Mouse (Mus musculus) neutrophil, adult 5-6 weeks (primary cell): ENCODE data around the gene Isoc2b. TPM values are rescaled to one million over a fixed set of nuclear protein-coding genes. Genes with fewer than 3 reads are reported as not detected.
"Not testable (repeated sequence)": the region's sequence is repeated elsewhere in the genome, so short reads cannot be mapped to it uniquely, and the experiment has no call there.

Source experiments
- ATAC-seq: fragments of 151-379, 151-347 bp; 2 replicates; pipeline ENCODE4 v1.8.0; 2017; ENCODE audit warnings: mild to moderate bottlenecking, moderate TSS enrichment; ENCODE audit not compliant: insufficient number of reproducible peaks, poor library complexity, low FRiP score, severe bottlenecking; ENCODE audit errors: extremely low read depth
- total RNA-seq: library from RNA; stranded (forward); fragments of 200-1000 nt; gene quantifications from 2 replicates; pipeline ENCODE4 v1.2.3, GENCODE M21; 2017

Isoc2b gene
- total RNA-seq, 1 experiment from 2014 or later = 12.2 TPM

- peak; percentile 99 for ATAC-seq
These were observed 6.7 kb upstream of the Isoc2b start, which contains the start of gene Isoc2a for GRCm38 (mm10) chr7:4876753-4877221. Gene Isoc2a, plus strand, starts transcription at chr7:4877153.

DNA sequence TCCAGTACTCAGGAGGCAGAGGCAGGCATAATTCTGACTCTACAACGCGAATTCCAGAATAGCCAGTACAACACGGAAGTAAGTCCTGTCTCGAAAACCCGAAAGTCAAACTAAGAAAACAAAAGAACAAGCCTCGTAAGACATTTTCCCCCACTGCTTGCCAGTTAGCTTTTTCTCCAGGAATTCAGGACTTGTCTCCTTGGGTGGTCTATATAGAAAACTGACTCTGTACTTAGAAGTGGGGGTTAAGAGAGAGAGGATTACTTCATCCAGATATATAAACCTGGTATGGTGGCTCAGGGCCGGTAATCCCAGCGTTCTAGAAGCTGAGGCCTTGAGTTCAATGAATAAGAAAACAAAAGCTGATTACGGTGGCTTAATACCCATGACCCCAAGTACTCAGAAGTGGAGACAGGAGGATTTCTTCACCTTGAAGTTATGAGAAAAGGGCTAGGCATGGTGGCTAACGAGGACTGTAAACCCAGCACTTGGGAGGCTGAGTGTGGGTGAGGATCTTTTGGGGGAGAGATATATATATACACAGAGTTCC lies 3.4 kb downstream of the Isoc2b start:
- ATAC-seq = no peak

DNA sequence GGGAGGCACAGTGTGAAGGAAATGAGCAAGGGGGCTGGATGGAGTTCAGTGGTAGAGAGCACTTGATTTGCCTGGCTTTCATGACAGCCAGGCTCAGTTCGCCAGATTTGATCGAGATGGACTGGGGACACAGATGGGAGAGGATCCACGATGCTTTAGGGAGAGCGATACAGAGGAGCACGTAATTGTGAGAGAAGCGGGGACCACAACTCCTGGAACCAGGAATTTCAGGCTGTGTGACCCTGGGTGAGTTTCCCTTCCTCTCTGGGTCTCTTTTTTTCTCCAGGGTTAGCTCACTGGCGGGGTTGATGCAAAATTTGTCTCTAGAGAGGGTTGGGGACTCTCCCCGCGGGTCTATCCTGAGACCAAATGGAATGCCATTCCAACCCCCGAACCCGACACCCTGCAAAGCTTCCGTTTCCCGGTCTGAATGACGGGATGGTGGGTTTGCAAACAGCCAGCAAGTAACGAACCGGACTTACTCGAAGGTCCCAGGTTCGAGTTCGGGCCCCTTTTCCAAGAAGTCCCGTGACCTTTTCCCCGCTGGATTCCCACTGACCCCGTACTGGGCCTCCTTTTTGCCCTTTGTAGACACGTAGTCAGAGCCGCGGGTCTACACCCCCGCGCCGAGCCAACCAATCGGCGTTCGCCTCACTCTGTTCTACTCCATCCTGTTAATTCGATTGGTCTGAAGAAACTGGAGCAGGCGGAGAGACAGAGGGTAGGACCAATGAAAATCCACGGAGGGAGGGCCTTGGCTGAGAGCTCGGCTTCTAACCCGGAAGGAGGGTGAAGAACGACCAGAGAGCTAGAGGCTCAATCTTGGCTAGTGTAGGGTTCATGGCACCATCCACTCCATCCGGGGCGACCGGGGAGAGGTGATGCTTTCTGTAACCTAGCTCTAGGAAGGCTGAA lies 4.2 kb downstream of the Isoc2b start:
- ATAC-seq = peak; percentile 99

GRCm38 (mm10) chr7:4865090-4865489 lies 5.0 kb downstream of the Isoc2b start:
- no peak for ATAC-seq

GRCm38 (mm10) chr7:4864130-4864845 lies 5.8 kb downstream of the Isoc2b start:
- no peak for ATAC-seq

- no peak for ATAC-seq
These were observed 6.4 kb downstream of the Isoc2b start for GRCm38 (mm10) chr7:4863541-4864080.

- no peak for ATAC-seq
These were observed 7.0 kb downstream of the Isoc2b start for GRCm38 (mm10) chr7:4863041-4863440.

GRCm38 (mm10) chr7:4860926-4861325 lies 9.1 kb downstream of the Isoc2b start:
- not testable (repeated sequence) for ATAC-seq

- ATAC-seq = no peak
These were observed 10.6 kb downstream of the Isoc2b start for GRCm38 (mm10) chr7:4859418-4859978.

- no peak for ATAC-seq
These were observed 12.7 kb downstream of the Isoc2b start for GRCm38 (mm10) chr7:4857321-4857720.

GRCm38 (mm10) chr7:4856508-4856907 lies 13.6 kb downstream of the Isoc2b start:
- ATAC-seq = no peak

DNA sequence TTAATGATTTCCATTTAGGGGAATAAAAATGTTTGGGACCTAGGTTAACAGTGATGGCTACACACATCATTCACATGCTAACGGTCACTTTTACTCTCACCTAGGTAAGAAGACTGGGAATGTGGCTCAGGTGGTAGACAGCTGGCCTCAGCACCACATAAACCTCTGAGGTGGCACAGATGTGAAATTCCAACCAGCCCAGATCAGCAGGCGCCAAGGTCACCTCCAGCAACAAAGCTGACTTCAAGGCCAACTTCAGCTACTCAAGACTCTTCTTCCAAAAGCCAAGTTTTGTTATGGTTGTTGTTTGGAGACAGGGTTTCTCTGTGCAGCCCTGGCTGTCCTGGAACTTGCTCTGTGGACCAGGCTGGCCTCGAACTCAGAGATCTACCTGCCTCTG lies 16.4 kb downstream of the Isoc2b start:
- ATAC-seq = no peak

DNA sequence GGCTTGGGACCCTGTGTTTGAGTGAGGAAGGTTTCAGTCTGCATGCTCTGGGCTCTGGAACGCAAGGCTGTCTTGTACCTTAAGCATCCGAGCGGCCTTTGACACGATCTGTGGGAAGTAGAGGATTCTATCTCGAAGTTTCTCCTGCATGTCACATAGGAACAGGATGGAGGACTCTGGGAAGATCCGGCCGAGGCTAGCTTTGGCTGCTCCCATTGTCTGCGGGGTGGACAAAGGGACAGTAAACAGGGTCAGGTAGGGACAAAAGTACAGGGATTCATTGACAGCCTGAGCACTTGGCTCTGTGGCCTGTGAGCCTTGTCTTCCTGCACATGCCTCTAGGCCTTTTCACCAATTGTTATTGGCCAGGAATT lies 18.8 kb downstream of the Isoc2b start:
- ATAC-seq = no peak

- ATAC-seq = no peak
These were observed 19.3 kb downstream of the Isoc2b start for GRCm38 (mm10) chr7:4850621-4851314.

DNA sequence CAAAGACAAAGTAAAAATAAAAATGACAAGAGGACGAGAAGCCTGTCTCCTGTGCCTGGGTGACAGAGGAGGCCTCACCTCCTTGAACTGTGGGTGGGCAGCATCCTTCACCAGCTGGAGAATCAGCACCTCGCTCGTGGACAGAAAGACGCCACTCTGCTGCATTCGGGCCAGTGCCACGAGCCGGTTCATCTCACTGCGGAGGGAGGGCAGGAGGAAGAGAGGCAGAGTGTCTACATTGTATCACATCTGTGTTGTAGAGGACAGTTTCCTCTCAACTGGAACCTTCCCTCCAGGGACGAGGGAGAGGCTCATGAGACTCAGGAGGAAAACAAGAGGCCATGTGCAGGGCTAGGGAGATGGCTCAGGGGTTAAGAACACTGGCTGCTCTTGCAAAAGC lies 20.7 kb downstream of the Isoc2b start:
- ATAC-seq = no peak

- ATAC-seq = no peak
These were observed 25.1 kb downstream of the Isoc2b start for GRCm38 (mm10) chr7:4844917-4845309.

GRCm38 (mm10) chr7:4844245-4844916 lies 25.7 kb downstream of the Isoc2b start, which contains the start of gene Shisa7:
Gene Shisa7, minus strand, starts transcription at chr7:4844696.
- ATAC-seq = no peak
